Mouse (Mus musculus) kidney, adult 8-10 months (tissue): Measurements from ENCODE around the gene Por.

Experiments
- DNase-seq, 2 experiments: peaks; one replicate each; pipeline ENCODE4 v3.0.0; 2022

The Por gene

GRCm38 (mm10) chr5:135702682-135703192 is 32.9 kb downstream of the Por start:
- no peak for DNase-seq

- DNase-seq, result no peak
Measured at GRCm38 (mm10) chr5:135703431-135703830, 33.6 kb downstream of the Por start.

GRCm38 (mm10) chr5:135705383-135705782 is 35.5 kb downstream of the Por start:
- no peak for DNase-seq

- no peak for DNase-seq
Measured at GRCm38 (mm10) chr5:135707039-135707438, 37.2 kb downstream of the Por start.

GRCm38 (mm10) chr5:135707855-135708254 is 38.0 kb downstream of the Por start:
- DNase-seq, result peak; percentile 90 to 94

- no peak for DNase-seq
Measured at GRCm38 (mm10) chr5:135709716-135710115, 39.9 kb downstream of the Por start.

- DNase-seq, result no peak
Measured at GRCm38 (mm10) chr5:135710599-135711214, 40.9 kb downstream of the Por start.

GRCm38 (mm10) chr5:135711582-135712355 is 41.9 kb downstream of the Por start:
- DNase-seq, result peak; percentile 81 to 87

- no peak for DNase-seq
Measured at GRCm38 (mm10) chr5:135712803-135713202, 43.0 kb downstream of the Por start.

GRCm38 (mm10) chr5:135713441-135714218 is 43.8 kb downstream of the Por start:
- peak; percentile 71 to 77 for DNase-seq

- DNase-seq, result no peak
Measured at GRCm38 (mm10) chr5:135715624-135716023, 45.8 kb downstream of the Por start.

GRCm38 (mm10) chr5:135719586-135720120 is 49.8 kb downstream of the Por start:
- DNase-seq, result no peak

GRCm38 (mm10) chr5:135720121-135720520 is 50.3 kb downstream of the Por start:
- no peak for DNase-seq

- no peak for DNase-seq
Measured at GRCm38 (mm10) chr5:135721076-135721475, 51.2 kb downstream of the Por start.

GRCm38 (mm10) chr5:135722121-135722520 is 52.3 kb downstream of the Por start:
- peak in 1 of 2 experiments; percentile 52 for DNase-seq

- DNase-seq, result peak; percentile 57 to 63
Measured at GRCm38 (mm10) chr5:135723165-135723751, 53.4 kb downstream of the Por start.

GRCm38 (mm10) chr5:135724536-135725322 is 54.9 kb downstream of the Por start:
- no peak for DNase-seq

GRCm38 (mm10) chr5:135725391-135725841 is 55.6 kb downstream of the Por start:
- no peak for DNase-seq

- no peak for DNase-seq
Measured at GRCm38 (mm10) chr5:135725991-135726390, 56.2 kb downstream of the Por start.

- DNase-seq, result peak in 1 of 2 experiments; percentile 50
Measured at GRCm38 (mm10) chr5:135726641-135727346, 57.0 kb downstream of the Por start.

- DNase-seq, result no peak
Measured at GRCm38 (mm10) chr5:135727871-135728270, 58.0 kb downstream of the Por start.
